Mouse (Mus musculus): Measurements from ENCODE around the gene Gapdhs. TPM values are rescaled to one million over a fixed set of nuclear protein-coding genes. Genes with fewer than 3 reads are reported as not detected.

The Gapdhs gene
- polyA plus RNA-seq, 1 experiment from 2014 or later: 1.6 TPM

- WGBS: 89% methylated on average over 1 of the region's 1 CpGs
- no peak for ATAC-seq (ENCODE audit: low FRiP score, low TSS enrichment)
- no peaks in the 10 kb centered on the region for H3K36me3 ChIP-seq (ENCODE audit: control insufficient read depth, insufficient read depth, low read length)
Observed at GRCm38 (mm10) chr7:30707441-30707840, 36.0 kb downstream of the Gapdhs start.

DNA sequence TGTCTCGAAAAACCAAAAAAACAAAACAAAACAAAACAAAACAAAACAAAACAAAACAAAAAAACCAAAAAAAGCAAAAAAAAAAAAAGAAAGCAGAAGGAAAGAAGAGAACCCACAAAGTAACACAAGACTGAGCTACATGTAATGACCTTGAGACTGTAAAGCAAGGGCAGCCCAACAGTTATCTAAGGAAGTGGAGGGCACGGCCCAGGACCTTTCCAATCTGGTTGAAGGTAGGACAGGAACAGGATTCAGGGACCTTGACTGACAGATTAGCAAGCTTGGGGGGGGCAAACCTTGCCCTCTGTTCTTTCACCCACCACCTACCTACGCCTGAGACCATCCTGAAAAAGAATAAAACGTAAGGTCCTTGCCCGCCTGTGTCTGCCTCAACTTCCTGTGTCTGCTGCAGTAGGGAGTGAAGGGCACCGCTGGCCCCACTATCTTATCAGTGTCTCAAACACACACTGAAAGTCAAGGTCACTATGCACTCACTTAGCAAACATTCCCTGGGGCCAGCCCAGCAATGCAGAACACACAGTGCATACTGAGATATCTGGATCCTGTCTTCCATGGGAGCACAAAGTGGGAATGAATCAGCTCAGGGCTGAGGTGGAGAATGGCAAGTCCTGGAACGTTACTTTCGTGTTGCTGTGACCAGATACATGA, 37.1 kb downstream of the Gapdhs start:
- Histone ChIP-seq H3K4me2 (replicated peaks; ENCODE audit: low read depth, low read length) (no peak overlapping the region), H3K36me3 (ENCODE audit: control insufficient read depth, insufficient read depth, low read length) (no peaks in the 10 kb centered on the region), H3K4me1 (ENCODE audit: control insufficient read depth, insufficient read depth, low read length) (no peaks in the 10 kb centered on the region), H3K9ac (ENCODE audit: low read depth, low read length) (no peak overlapping the region), H3K27ac (ENCODE audit: low read depth, low read length) (no peak overlapping the region), H3K9me3 (ENCODE audit: control insufficient read depth, low read length) (no peaks in the 10 kb centered on the region), H3K4me3 (ENCODE audit: low read length) (no peak overlapping the region), H3K27me3 (ENCODE audit: control insufficient read depth, insufficient read depth, low read length) (no peaks in the 10 kb centered on the region)
- 78% methylated on average over 8 of the region's 8 CpGs for WGBS
- ATAC-seq (ENCODE audit: low FRiP score, low TSS enrichment): no peak

More at GRCm38 (mm10) chr7:30707441-30707840, 36.0 kb downstream of the Gapdhs start:
- H3K9ac ChIP-seq (ENCODE audit: low read depth, low read length): no peak overlapping the region
- no peaks in the 10 kb centered on the region for H3K27me3 ChIP-seq (ENCODE audit: control insufficient read depth, insufficient read depth, low read length)
- H3K4me1 ChIP-seq (ENCODE audit: control insufficient read depth, insufficient read depth, low read length): no peaks in the 10 kb centered on the region
- H3K4me2 ChIP-seq (replicated peaks; ENCODE audit: low read depth, low read length): no peak overlapping the region
- H3K27ac ChIP-seq (ENCODE audit: low read depth, low read length): no peak overlapping the region
- no peaks in the 10 kb centered on the region for H3K9me3 ChIP-seq (ENCODE audit: control insufficient read depth, low read length)
- no peak overlapping the region for H3K4me3 ChIP-seq (ENCODE audit: low read length)

GRCm38 (mm10) chr7:30698589-30698988, 44.9 kb downstream of the Gapdhs start, which contains the start of gene 2200002J24Rik:
TSS of gene 2200002J24Rik (plus strand) at chr7:30698926.
- H3K4me3 ChIP-seq (ENCODE audit: low read length): no peak within 1 kb of the TSS
- H3K36me3 ChIP-seq (ENCODE audit: control insufficient read depth, insufficient read depth, low read length): no peaks in the 10 kb centered on the region
- H3K4me1 ChIP-seq (ENCODE audit: control insufficient read depth, insufficient read depth, low read length): no peaks in the 10 kb centered on the region
- no peaks in the 10 kb centered on the region for H3K9me3 ChIP-seq (ENCODE audit: control insufficient read depth, low read length)
- no peak within 1 kb of the TSS for H3K4me2 ChIP-seq (replicated peaks; ENCODE audit: low read depth, low read length)
- H3K9ac ChIP-seq (ENCODE audit: low read depth, low read length): no peak within 1 kb of the TSS
- no peak for ATAC-seq (ENCODE audit: low FRiP score, low TSS enrichment)
- WGBS: 39% methylated on average over 9 of the region's 9 CpGs
- H3K27ac ChIP-seq (ENCODE audit: low read depth, low read length): no peak within 1 kb of the TSS
- H3K27me3 ChIP-seq (ENCODE audit: control insufficient read depth, insufficient read depth, low read length): no peaks in the 10 kb centered on the region

- Histone ChIP-seq H3K27me3 (ENCODE audit: control insufficient read depth, insufficient read depth, low read length) (no peaks in the 10 kb centered on the region), H3K9ac (ENCODE audit: low read depth, low read length) (no peak overlapping the region), H3K4me1 (ENCODE audit: control insufficient read depth, insufficient read depth, low read length) (no peaks in the 10 kb centered on the region), H3K9me3 (ENCODE audit: control insufficient read depth, low read length) (no peaks in the 10 kb centered on the region), H3K27ac (ENCODE audit: low read depth, low read length) (no peak overlapping the region), H3K4me3 (ENCODE audit: low read length) (no peak overlapping the region), H3K36me3 (ENCODE audit: control insufficient read depth, insufficient read depth, low read length) (no peaks in the 10 kb centered on the region), H3K4me2 (replicated peaks; ENCODE audit: low read depth, low read length) (no peak overlapping the region)
- no peak for ATAC-seq (ENCODE audit: low FRiP score, low TSS enrichment)
- WGBS: 72% methylated on average over 5 of the region's 5 CpGs
Observed at GRCm38 (mm10) chr7:30698101-30698500, 45.4 kb downstream of the Gapdhs start.

DNA sequence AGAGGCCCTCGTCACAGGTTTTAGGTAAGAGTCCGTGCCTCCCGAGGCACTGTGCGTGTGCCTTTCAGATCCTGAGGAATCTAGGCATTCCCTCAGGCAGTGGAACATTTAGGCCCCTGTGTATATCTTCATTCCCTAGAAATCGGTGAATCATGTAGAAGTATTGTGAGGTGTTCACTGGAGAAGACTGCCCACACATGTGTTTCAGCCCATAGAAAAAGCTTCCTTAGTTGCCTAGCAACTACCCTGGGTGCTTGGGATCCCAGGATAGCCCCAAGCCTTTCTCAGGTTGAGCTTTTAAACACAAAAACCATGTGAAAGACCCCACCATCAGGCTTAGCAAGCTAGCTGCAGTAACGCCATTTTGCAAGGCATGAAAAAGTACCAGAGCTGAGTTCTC, 55.2 kb downstream of the Gapdhs start:
- 0 out of 2 replicates have a peak, but pooled peaks cover 7% of the 10 kb centered on the region for H3K27me3 ChIP-seq (ENCODE audit: control insufficient read depth, insufficient read depth, low read length)
- no peak overlapping the region for H3K4me3 ChIP-seq (ENCODE audit: low read length)
- ATAC-seq (ENCODE audit: low FRiP score, low TSS enrichment): no peak
- no peak overlapping the region for H3K9ac ChIP-seq (ENCODE audit: low read depth, low read length)
- H3K36me3 ChIP-seq (ENCODE audit: control insufficient read depth, insufficient read depth, low read length): no peaks in the 10 kb centered on the region
- H3K9me3 ChIP-seq (ENCODE audit: control insufficient read depth, low read length): no peaks in the 10 kb centered on the region
- H3K4me2 ChIP-seq (replicated peaks; ENCODE audit: low read depth, low read length): no peak overlapping the region
- no peaks in the 10 kb centered on the region for H3K4me1 ChIP-seq (ENCODE audit: control insufficient read depth, insufficient read depth, low read length)
- no peak overlapping the region for H3K27ac ChIP-seq (ENCODE audit: low read depth, low read length)
- WGBS: 66% methylated on average over 6 of the region's 6 CpGs

- Histone ChIP-seq H3K4me3 (ENCODE audit: low read length) (no peak overlapping the region), H3K9ac (ENCODE audit: low read depth, low read length) (no peak overlapping the region), H3K9me3 (ENCODE audit: control insufficient read depth, low read length) (no peaks in the 10 kb centered on the region), H3K27ac (ENCODE audit: low read depth, low read length) (no peak overlapping the region), H3K4me1 (ENCODE audit: control insufficient read depth, insufficient read depth, low read length) (no peaks in the 10 kb centered on the region), H3K4me2 (replicated peaks; ENCODE audit: low read depth, low read length) (no peak overlapping the region), H3K36me3 (ENCODE audit: control insufficient read depth, insufficient read depth, low read length) (no peaks in the 10 kb centered on the region), H3K27me3 (ENCODE audit: control insufficient read depth, insufficient read depth, low read length) (0 out of 2 replicates have a peak, but pooled peaks cover 7% of the 10 kb centered on the region)
- ATAC-seq (ENCODE audit: low FRiP score, low TSS enrichment): no peak
- 76% methylated on average over 2 of the region's 2 CpGs for WGBS
Observed at GRCm38 (mm10) chr7:30683425-30683824, 60.1 kb downstream of the Gapdhs start.

DNA sequence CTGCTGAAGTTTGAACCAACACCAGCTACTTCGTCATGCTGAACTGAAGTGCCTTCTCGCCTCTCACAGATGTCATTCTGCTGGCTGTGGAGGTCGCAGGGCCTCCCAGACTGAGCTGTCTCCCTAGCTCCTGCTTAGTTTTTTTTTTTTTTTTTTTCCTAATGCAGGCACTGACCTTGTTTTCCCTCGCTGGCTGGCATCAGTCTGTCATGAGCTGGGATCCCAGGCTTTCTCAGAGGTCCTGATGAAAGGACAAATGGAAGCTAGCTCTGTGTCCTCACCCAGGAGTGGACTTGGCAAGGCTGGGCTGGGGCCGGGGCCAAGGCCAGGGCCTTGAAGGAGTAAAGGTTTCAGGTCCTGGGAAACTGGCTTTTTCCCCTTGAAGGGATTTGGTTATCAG, 61.6 kb downstream of the Gapdhs start:
- ATAC-seq (ENCODE audit: low FRiP score, low TSS enrichment): no peak
- 46% methylated on average over 5 of the region's 5 CpGs for WGBS
- no peaks in the 10 kb centered on the region for H3K4me1 ChIP-seq (ENCODE audit: control insufficient read depth, insufficient read depth, low read length)

More for the DNA sequence above, 61.6 kb downstream of the Gapdhs start:
- H3K4me2 ChIP-seq (replicated peaks; ENCODE audit: low read depth, low read length): no peak overlapping the region
- H3K27ac ChIP-seq (ENCODE audit: low read depth, low read length): no peak overlapping the region
- H3K36me3 ChIP-seq (ENCODE audit: control insufficient read depth, insufficient read depth, low read length): no peaks in the 10 kb centered on the region
- no peaks in the 10 kb centered on the region for H3K27me3 ChIP-seq (ENCODE audit: control insufficient read depth, insufficient read depth, low read length)
- no peak overlapping the region for H3K4me3 ChIP-seq (ENCODE audit: low read length)
- H3K9ac ChIP-seq (ENCODE audit: low read depth, low read length): no peak overlapping the region
- no peaks in the 10 kb centered on the region for H3K9me3 ChIP-seq (ENCODE audit: control insufficient read depth, low read length)

Other genes with a start within 250 kb of the Gapdhs start
- gene Arhgap33, start 208.6 kb downstream of the Gapdhs start, polyA plus RNA-seq (2014; fragmentation: Nextera tagmentation; extraction: Ambion mirVana): 13.4 and 17.3 TPM in 2 replicates
- 8.9 and 9.2 TPM in 2 replicates for gene Hspb6, start 191.5 kb downstream of the Gapdhs start, polyA plus RNA-seq (2014; fragmentation: Nextera tagmentation; extraction: Ambion mirVana)
- gene Proser3, start 191.4 kb downstream of the Gapdhs start, polyA plus RNA-seq (2014; fragmentation: Nextera tagmentation; extraction: Ambion mirVana): 15.2 and 25.0 TPM in 2 replicates
- gene Lin37, start 183.8 kb downstream of the Gapdhs start, polyA plus RNA-seq (2014; fragmentation: Nextera tagmentation; extraction: Ambion mirVana): 38.5 and 48.0 TPM in 2 replicates
- gene U2af1l4, start 180.4 kb downstream of the Gapdhs start, polyA plus RNA-seq (2014; fragmentation: Nextera tagmentation; extraction: Ambion mirVana): 109 and 119 TPM in 2 replicates
- gene Gm49396, start 180.3 kb downstream of the Gapdhs start, polyA plus RNA-seq (2014; fragmentation: Nextera tagmentation; extraction: Ambion mirVana): 8.0 and 11.3 TPM in 2 replicates
- 121 and 182 TPM in 2 replicates for gene Psenen, start 180.1 kb downstream of the Gapdhs start, polyA plus RNA-seq (2014; fragmentation: Nextera tagmentation; extraction: Ambion mirVana)
- gene Igflr1, start 178.3 kb downstream of the Gapdhs start, polyA plus RNA-seq (2014; fragmentation: Nextera tagmentation; extraction: Ambion mirVana): 2.9 and 3.7 TPM in 2 replicates
- 12.3 and 13.6 TPM in 2 replicates for gene Kmt2b, start 155.0 kb downstream of the Gapdhs start, polyA plus RNA-seq (2014; fragmentation: Nextera tagmentation; extraction: Ambion mirVana)
- 0.21 and 0.22 TPM in 2 replicates for gene Zbtb32, start 144.8 kb downstream of the Gapdhs start, polyA plus RNA-seq (2014; fragmentation: Nextera tagmentation; extraction: Ambion mirVana)
- 2.2 and 2.3 TPM in 2 replicates for gene Upk1a, start 130.8 kb downstream of the Gapdhs start, polyA plus RNA-seq (2014; fragmentation: Nextera tagmentation; extraction: Ambion mirVana)
- gene Cox6b1, start 117.5 kb downstream of the Gapdhs start, polyA plus RNA-seq (2014; fragmentation: Nextera tagmentation; extraction: Ambion mirVana): 961 and 1,287 TPM in 2 replicates
- gene Etv2, start 107.8 kb downstream of the Gapdhs start, polyA plus RNA-seq (2014; fragmentation: Nextera tagmentation; extraction: Ambion mirVana): not detected in 2 replicates
- 93.4 and 111 TPM in 2 replicates for gene Rbm42, start 93.4 kb downstream of the Gapdhs start, polyA plus RNA-seq (2014; fragmentation: Nextera tagmentation; extraction: Ambion mirVana)
- 45.8 and 58.6 TPM in 2 replicates for gene Haus5, start 78.7 kb downstream of the Gapdhs start, polyA plus RNA-seq (2014; fragmentation: Nextera tagmentation; extraction: Ambion mirVana)
- gene Pmis2, start 72.1 kb downstream of the Gapdhs start, polyA plus RNA-seq (2014; fragmentation: Nextera tagmentation; extraction: Ambion mirVana): not detected in 2 replicates
- gene 2200002J24Rik, start 44.8 kb downstream of the Gapdhs start, polyA plus RNA-seq (2014; fragmentation: Nextera tagmentation; extraction: Ambion mirVana): not detected in 2 replicates
- gene Atp4a, start 31.5 kb downstream of the Gapdhs start, polyA plus RNA-seq (2014; fragmentation: Nextera tagmentation; extraction: Ambion mirVana): 1.2 and 1.3 TPM in 2 replicates
- 202 and 206 TPM in 2 replicates for gene Tmem147, start 14.1 kb downstream of the Gapdhs start, polyA plus RNA-seq (2014; fragmentation: Nextera tagmentation; extraction: Ambion mirVana)
- 1.1 and 1.6 TPM in 2 replicates for gene Sbsn, start 7.8 kb upstream of the Gapdhs start, polyA plus RNA-seq (2014; fragmentation: Nextera tagmentation; extraction: Ambion mirVana)
- gene Dmkn, start 20.1 kb upstream of the Gapdhs start, polyA plus RNA-seq (2014; fragmentation: Nextera tagmentation; extraction: Ambion mirVana): 0.74 and 0.95 TPM in 2 replicates
- gene Krtdap, start 44.2 kb upstream of the Gapdhs start, polyA plus RNA-seq (2014; fragmentation: Nextera tagmentation; extraction: Ambion mirVana): not detected in 2 replicates
- 0.31 TPM in 1 of 2 replicates, not detected in the other for gene Ffar2, start 80.1 kb upstream of the Gapdhs start, polyA plus RNA-seq (2014; fragmentation: Nextera tagmentation; extraction: Ambion mirVana)
- gene Ffar3, start 112.5 kb upstream of the Gapdhs start, polyA plus RNA-seq (2014; fragmentation: Nextera tagmentation; extraction: Ambion mirVana): not detected in 2 replicates
- not detected in 2 replicates for gene Ffar1, start 117.9 kb upstream of the Gapdhs start, polyA plus RNA-seq (2014; fragmentation: Nextera tagmentation; extraction: Ambion mirVana)
- gene Cd22, start 136.7 kb upstream of the Gapdhs start, polyA plus RNA-seq (2014; fragmentation: Nextera tagmentation; extraction: Ambion mirVana): 0.55 TPM in 1 of 2 replicates, not detected in the other
- gene Mag, start 171.2 kb upstream of the Gapdhs start, polyA plus RNA-seq (2014; fragmentation: Nextera tagmentation; extraction: Ambion mirVana): 0.28 and 0.30 TPM in 2 replicates
- not detected in 2 replicates for gene Hamp2, start 181.0 kb upstream of the Gapdhs start, polyA plus RNA-seq (2014; fragmentation: Nextera tagmentation; extraction: Ambion mirVana)
- gene Hamp, start 200.4 kb upstream of the Gapdhs start, polyA plus RNA-seq (2014; fragmentation: Nextera tagmentation; extraction: Ambion mirVana): not detected in 2 replicates
- gene Usf2, start 213.1 kb upstream of the Gapdhs start, polyA plus RNA-seq (2014; fragmentation: Nextera tagmentation; extraction: Ambion mirVana): 21.1 and 29.2 TPM in 2 replicates
- 48.5 and 57.1 TPM in 2 replicates for gene Lsr, start 229.8 kb upstream of the Gapdhs start, polyA plus RNA-seq (2014; fragmentation: Nextera tagmentation; extraction: Ambion mirVana)
- 5.3 TPM in 2 replicates for gene Fam187b, start 230.1 kb upstream of the Gapdhs start, polyA plus RNA-seq (2014; fragmentation: Nextera tagmentation; extraction: Ambion mirVana)